Mouse (Mus musculus): ENCODE measurements around the gene Cdhr5. TPM values are rescaled to one million over a fixed set of nuclear protein-coding genes. Genes with fewer than 3 reads are reported as not detected.

Gene Cdhr5
- polyA plus RNA-seq, 1 experiment from 2014 or later, result not detected

GRCm38 (mm10) chr7:141219558-141220099, 57.0 kb downstream of the Cdhr5 start:
- H3K36me3 ChIP-seq (replicated peaks; ENCODE audit: control insufficient read depth, insufficient read depth, low read depth, low read length), result no peaks in the 10 kb centered on the region
- no peak overlapping the region for H3K9ac ChIP-seq (replicated peaks; ENCODE audit: low read length)
- no peak for DNase-seq (ENCODE audit: low spot score)
- H3K4me2 ChIP-seq (ENCODE audit: low read depth, low read length), result no peak overlapping the region; the same call in 1 of the 2 replicates
- 0 out of 2 replicates have a peak overlapping the region, but pooled peaks have one; percentile 28 for H3K27ac ChIP-seq (replicated peaks; ENCODE audit: low read depth, low read length)
- H3K27me3 ChIP-seq (ENCODE audit: control insufficient read depth, insufficient read depth, low read length), result no peaks in the 10 kb centered on the region
- no peak overlapping the region for H3K4me3 ChIP-seq (ENCODE audit: low read depth, low read length)
- H3K9me3 ChIP-seq (replicated peaks; ENCODE audit: control insufficient read depth, low read length), result no peaks in the 10 kb centered on the region
- no peak for ATAC-seq (replicated peaks; ENCODE audit: insufficient number of reproducible peaks, low FRiP score, low TSS enrichment, low read depth)
- peaks cover 9% of the 10 kb centered on the region; the same call in 1 of the 2 replicates for H3K4me1 ChIP-seq (ENCODE audit: control insufficient read depth, insufficient read depth, low read length)
- WGBS, result 100% methylated on average over 1 of the region's 1 CpGs

MicroRNA genes within 50 kb of the gene (microRNA counts, 519-probe panel; counts per million panel counts)
- 3,275 counts per million, percentile 44 among the panel's probes with 10 or more counts for microRNA mmu-miR-210

Small RNAs within 50 kb of the gene (microRNA-seq; reads per million reads assigned to microRNA genes)
- gene Mir210 (ENCODE audit: borderline number of aligned reads), result 576 reads per million, percentile 65 among the genes with 10 or more reads in this experiment

Other genes starting within 250 kb of the Cdhr5 start
- not detected in 2 replicates for gene Gm17387, start 247.7 kb downstream of the Cdhr5 start, polyA plus RNA-seq (2014; fragmentation: Nextera tagmentation; extraction: Ambion mirVana)
- 15.8 and 19.4 TPM in 2 replicates for gene B4galnt4, start 215.7 kb downstream of the Cdhr5 start, polyA plus RNA-seq (2014; fragmentation: Nextera tagmentation; extraction: Ambion mirVana)
- gene Pkp3, start 198.6 kb downstream of the Cdhr5 start, polyA plus RNA-seq (2014; fragmentation: Nextera tagmentation; extraction: Ambion mirVana), result 3.1 and 3.5 TPM in 2 replicates
- 1.6 and 1.8 TPM in 2 replicates for gene Sigirr, start 176.2 kb downstream of the Cdhr5 start, polyA plus RNA-seq (2014; fragmentation: Nextera tagmentation; extraction: Ambion mirVana)
- gene Ano9, start 159.0 kb downstream of the Cdhr5 start, polyA plus RNA-seq (2014; fragmentation: Nextera tagmentation; extraction: Ambion mirVana), result 1.2 and 1.3 TPM in 2 replicates
- gene Ptdss2, start 154.4 kb downstream of the Cdhr5 start, polyA plus RNA-seq (2014; fragmentation: Nextera tagmentation; extraction: Ambion mirVana), result 67.3 and 69.6 TPM in 2 replicates
- 82.0 and 93.5 TPM in 2 replicates for gene Rnh1, start 103.9 kb downstream of the Cdhr5 start, polyA plus RNA-seq (2014; fragmentation: Nextera tagmentation; extraction: Ambion mirVana)
- gene Hras, start 82.8 kb downstream of the Cdhr5 start, polyA plus RNA-seq (2014; fragmentation: Nextera tagmentation; extraction: Ambion mirVana), result 91.4 and 91.7 TPM in 2 replicates
- 8.2 and 8.7 TPM in 2 replicates for gene Lrrc56, start 82.6 kb downstream of the Cdhr5 start, polyA plus RNA-seq (2014; fragmentation: Nextera tagmentation; extraction: Ambion mirVana)
- 2.5 and 2.6 TPM in 2 replicates for gene Lmntd2, start 62.7 kb downstream of the Cdhr5 start, polyA plus RNA-seq (2014; fragmentation: Nextera tagmentation; extraction: Ambion mirVana)
- gene Rassf7, start 60.9 kb downstream of the Cdhr5 start, polyA plus RNA-seq (2014; fragmentation: Nextera tagmentation; extraction: Ambion mirVana), result 33.0 and 34.5 TPM in 2 replicates
- gene Phrf1, start 48.0 kb downstream of the Cdhr5 start, polyA plus RNA-seq (2014; fragmentation: Nextera tagmentation; extraction: Ambion mirVana), result 63.4 and 76.7 TPM in 2 replicates
- 0.46 and 0.66 TPM in 2 replicates for gene Irf7, start 10.3 kb downstream of the Cdhr5 start, polyA plus RNA-seq (2014; fragmentation: Nextera tagmentation; extraction: Ambion mirVana)
- 4.5 and 6.7 TPM in 2 replicates for gene Sct, start 2.3 kb upstream of the Cdhr5 start, polyA plus RNA-seq (2014; fragmentation: Nextera tagmentation; extraction: Ambion mirVana)
- 0.62 and 0.89 TPM in 2 replicates for gene Drd4, start 15.2 kb upstream of the Cdhr5 start, polyA plus RNA-seq (2014; fragmentation: Nextera tagmentation; extraction: Ambion mirVana)
- 53.9 and 60.8 TPM in 2 replicates for gene Deaf1, start 50.9 kb upstream of the Cdhr5 start, polyA plus RNA-seq (2014; fragmentation: Nextera tagmentation; extraction: Ambion mirVana)
- gene Tmem80, start 51.0 kb upstream of the Cdhr5 start, polyA plus RNA-seq (2014; fragmentation: Nextera tagmentation; extraction: Ambion mirVana), result 24.0 and 26.6 TPM in 2 replicates
- gene Eps8l2, start 62.1 kb upstream of the Cdhr5 start, polyA plus RNA-seq (2014; fragmentation: Nextera tagmentation; extraction: Ambion mirVana), result 3.4 and 3.5 TPM in 2 replicates
- 340 and 364 TPM in 2 replicates for gene Taldo1, start 115.4 kb upstream of the Cdhr5 start, polyA plus RNA-seq (2014; fragmentation: Nextera tagmentation; extraction: Ambion mirVana)
- gene Gatd1, start 137.3 kb upstream of the Cdhr5 start, polyA plus RNA-seq (2014; fragmentation: Nextera tagmentation; extraction: Ambion mirVana), result 44.6 and 51.0 TPM in 2 replicates
- 2.5 and 3.7 TPM in 2 replicates for gene Cend1, start 152.7 kb upstream of the Cdhr5 start, polyA plus RNA-seq (2014; fragmentation: Nextera tagmentation; extraction: Ambion mirVana)
- 27.4 and 30.4 TPM in 2 replicates for gene Slc25a22, start 161.1 kb upstream of the Cdhr5 start, polyA plus RNA-seq (2014; fragmentation: Nextera tagmentation; extraction: Ambion mirVana)
- gene Pidd1, start 167.2 kb upstream of the Cdhr5 start, polyA plus RNA-seq (2014; fragmentation: Nextera tagmentation; extraction: Ambion mirVana), result 9.1 and 10.1 TPM in 2 replicates
- gene Rplp2, start 170.6 kb upstream of the Cdhr5 start, polyA plus RNA-seq (2014; fragmentation: Nextera tagmentation; extraction: Ambion mirVana), result 1,064 and 1,069 TPM in 2 replicates
- 10.5 and 11.1 TPM in 2 replicates for gene Pnpla2, start 178.4 kb upstream of the Cdhr5 start, polyA plus RNA-seq (2014; fragmentation: Nextera tagmentation; extraction: Ambion mirVana)
- 3.5 and 4.8 TPM in 2 replicates for gene Cracr2b, start 184.3 kb upstream of the Cdhr5 start, polyA plus RNA-seq (2014; fragmentation: Nextera tagmentation; extraction: Ambion mirVana)
- gene Cd151, start 190.6 kb upstream of the Cdhr5 start, polyA plus RNA-seq (2014; fragmentation: Nextera tagmentation; extraction: Ambion mirVana), result 39.2 and 42.4 TPM in 2 replicates
- gene Polr2l, start 198.3 kb upstream of the Cdhr5 start, polyA plus RNA-seq (2014; fragmentation: Nextera tagmentation; extraction: Ambion mirVana), result 60.6 and 67.2 TPM in 2 replicates
- 24.8 and 27.3 TPM in 2 replicates for gene Tspan4, start 198.5 kb upstream of the Cdhr5 start, polyA plus RNA-seq (2014; fragmentation: Nextera tagmentation; extraction: Ambion mirVana)